Mouse (Mus musculus): ENCODE data around the gene Ywhae.

Gene Ywhae

DNA sequence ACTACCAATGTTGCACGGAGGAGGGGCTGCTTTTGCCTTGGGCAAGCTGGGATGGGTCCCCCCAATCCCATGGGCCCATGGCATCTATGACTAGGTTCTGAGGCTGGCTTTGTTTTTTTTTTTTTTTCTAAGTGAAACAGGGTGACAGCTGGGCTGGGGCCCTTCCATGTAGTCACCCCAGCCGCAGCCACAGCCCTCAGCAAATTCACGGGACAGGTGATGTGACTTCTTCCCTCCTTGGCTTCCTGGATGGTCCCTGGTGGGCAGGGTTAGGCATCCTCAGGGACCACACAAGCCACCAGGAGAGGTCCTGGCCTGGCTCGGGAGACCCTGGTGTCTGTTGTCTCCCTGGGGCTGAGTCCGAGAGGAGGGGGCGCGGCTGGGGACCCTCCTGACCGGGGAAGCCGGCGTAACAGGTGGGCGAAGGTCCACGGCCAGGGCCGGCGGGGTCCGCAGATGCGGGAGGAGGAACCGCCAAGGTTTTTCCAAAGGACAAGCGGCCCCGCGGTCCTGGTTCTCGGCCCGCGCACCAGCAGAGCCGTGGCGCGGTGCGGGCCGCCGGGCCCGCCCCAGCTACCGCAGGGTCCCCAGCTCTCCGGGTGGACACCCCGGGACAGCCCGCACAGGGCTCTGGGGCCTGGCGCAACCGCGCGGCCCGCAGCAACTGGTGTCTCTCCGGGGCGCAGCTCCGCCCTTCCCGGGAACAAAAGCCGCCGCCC, 62.1 kb downstream of the Ywhae start:
- DNase-seq (ENCODE audit: low read depth, low spot score) = no peak

DNA sequence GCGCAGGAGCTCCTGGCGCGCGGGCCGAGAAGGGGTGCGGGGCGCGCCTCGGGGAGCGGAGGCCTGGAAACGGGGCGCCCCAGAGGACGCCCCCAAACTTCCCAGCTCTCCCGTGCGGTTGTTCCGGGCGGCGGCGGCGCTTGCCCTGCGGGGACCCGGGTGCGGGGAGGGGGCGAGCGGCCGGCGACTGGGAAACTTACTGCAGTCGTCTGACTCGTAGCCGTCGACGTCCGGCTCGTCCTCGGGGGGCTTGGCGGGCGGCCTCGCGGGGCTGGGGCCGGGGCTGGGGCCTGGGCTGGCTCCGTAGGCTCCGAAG, 62.6 kb downstream of the Ywhae start:
- DNase-seq (ENCODE audit: low read depth, low spot score) = no peak

DNA sequence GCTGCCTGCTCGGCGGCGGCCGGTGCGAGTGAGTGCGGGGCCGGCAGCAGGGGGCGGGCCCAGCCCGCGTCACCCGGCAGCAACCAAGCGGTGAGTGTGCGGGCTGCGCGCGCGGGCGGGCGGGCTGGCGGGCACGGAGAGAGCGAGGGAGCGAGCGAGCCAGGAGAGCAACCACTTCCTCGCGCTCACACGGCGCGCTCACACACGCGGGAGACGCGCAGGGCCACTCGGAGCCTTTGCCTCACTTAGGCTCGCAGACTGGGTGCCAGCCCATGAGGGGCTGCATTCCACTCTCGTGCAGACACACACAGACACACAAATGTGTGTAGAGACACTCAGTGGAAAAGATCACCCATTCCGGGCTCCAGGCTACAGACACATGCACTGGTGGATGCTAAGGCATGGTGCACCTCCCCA, 63.4 kb downstream of the Ywhae start, which contains the start of gene Doc2b:
Gene Doc2b, minus strand, starts transcription at position 21 of the 417 bp plus-strand sequence.
- DNase-seq (ENCODE audit: low read depth, low spot score) = no peak

DNA sequence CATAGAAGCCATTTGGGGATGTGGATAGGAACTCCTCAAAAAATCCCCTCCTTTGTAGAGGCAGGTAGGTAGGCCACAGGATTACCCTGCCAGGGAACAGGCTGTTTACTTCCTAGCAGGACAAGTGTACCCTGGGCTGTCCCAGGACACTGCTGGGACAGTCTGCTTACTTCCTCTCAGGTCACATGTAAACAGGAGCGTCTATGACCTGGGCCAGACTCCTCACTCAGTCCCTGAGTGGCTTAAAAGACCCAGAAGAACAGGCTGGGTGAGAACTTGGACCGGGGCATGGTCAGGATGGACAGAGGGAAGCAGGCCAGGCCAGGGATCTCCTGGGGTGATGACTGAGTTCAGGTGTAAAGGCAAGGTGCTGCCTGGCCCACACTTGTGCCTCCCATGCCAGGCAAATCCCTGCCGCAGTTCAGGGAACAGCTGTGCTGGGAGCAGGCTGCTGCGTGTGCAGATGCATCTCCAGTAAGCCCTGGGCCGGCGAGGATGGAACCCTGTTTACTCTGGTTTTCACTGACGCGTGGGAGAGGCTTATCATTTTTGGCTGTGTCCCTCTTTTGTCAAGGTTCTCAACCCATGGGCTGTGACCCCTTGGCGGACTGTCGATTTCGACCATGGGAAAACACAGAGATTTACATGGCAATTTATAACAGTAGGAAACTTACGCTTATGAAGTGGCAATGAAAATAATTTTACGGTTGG, 64.0 kb downstream of the Ywhae start:
- DNase-seq (ENCODE audit: low read depth, low spot score) = no peak

DNA sequence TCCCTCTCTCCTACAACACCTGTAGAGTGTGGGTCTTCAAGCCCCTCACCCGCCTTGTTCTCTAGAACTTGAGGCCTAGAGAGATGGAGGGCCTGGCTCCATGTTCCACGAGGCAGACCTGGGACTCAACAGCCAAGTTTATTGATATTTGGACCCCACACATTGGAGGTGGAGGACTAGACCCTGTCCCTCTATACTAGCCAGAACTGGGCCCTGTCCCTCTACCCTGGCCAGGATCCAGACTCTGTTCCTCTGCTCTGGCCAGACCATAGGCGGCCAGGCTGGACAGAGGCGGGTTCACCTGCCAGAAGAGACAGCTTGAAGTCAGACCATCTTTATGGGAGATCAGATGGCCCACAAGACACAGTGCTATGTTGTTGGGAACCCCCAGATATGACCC, 68.7 kb downstream of the Ywhae start:
- DNase-seq (ENCODE audit: low read depth, low spot score) = no peak

DNA sequence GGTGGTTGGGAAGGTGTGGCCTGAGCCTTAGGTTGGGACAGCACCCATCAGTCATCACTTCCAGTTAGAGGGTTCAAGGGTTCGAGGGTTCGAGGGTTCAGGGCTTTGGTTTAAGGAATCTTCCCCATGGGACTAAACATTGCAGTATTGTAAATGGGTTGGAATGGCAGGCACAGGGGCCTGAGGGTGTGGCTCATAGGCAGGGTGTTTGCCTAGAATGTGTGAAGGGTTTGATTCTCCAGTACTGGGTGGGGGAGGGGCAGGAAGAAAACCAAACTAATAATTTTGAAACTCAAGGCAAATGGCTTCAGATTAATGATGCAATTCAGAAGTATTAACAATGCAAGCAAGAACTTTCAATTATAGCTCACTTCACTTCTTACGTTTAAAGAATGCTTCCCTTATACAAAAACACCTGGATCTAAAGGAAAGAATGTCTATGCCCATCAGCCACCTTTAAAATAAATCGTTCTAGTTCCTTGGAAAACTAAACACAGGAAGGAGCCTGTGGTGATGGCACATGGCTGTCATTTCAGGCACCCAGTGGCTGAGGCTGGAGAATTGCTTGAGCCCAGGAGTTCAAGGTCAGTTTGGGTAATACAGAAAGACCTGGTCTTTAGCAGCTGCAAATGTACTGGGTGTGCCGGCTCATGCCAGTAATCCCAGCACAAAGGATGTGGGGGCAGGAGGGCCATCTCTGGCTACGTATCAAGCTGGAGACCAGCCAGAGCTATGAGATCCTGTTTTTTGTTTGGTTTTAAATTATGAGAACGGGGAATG, 69.3 kb downstream of the Ywhae start:
- DNase-seq (ENCODE audit: low read depth, low spot score) = no peak

DNA sequence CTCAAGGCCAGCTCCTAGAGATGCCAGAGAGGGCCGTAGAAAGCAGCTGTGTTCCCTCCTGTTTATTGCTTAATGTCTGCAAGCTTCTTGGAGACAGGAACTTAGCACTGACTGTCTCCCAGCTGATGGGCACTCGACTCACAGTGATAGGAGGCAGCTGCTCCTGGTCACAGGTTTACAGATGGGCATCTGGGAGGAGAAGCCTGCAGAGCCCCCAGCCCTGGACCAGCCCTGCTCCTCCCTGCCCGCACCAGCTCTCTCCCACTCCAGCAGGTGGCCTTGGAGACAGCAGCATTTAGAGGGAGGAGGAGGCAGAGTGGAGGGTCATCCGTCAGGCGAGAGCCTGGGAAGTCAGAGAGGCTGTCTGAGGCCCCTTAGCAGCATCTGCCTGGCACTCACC, 74.8 kb downstream of the Ywhae start:
- no peak for DNase-seq (ENCODE audit: low read depth, low spot score)

DNA sequence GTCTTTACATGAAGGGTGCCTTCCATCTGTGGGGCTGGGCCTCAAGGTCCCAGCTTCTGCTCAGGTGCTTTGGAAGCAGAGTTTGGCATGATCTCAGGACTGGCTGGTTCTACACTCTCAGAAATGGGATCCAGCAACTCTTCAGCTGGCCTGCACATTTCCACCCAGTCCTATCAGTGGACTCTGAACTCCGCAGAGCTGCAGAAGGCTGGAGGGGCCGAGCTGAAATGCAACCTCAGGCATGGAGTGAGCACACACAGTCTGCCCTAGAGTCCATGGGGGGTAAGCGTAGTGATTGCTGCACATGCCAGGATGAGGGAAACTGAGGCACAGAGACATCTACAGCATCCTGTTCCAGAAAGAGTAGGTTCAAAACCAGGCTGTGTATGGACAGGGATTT, 77.9 kb downstream of the Ywhae start:
- no peak for DNase-seq (ENCODE audit: low read depth, low spot score)

DNA sequence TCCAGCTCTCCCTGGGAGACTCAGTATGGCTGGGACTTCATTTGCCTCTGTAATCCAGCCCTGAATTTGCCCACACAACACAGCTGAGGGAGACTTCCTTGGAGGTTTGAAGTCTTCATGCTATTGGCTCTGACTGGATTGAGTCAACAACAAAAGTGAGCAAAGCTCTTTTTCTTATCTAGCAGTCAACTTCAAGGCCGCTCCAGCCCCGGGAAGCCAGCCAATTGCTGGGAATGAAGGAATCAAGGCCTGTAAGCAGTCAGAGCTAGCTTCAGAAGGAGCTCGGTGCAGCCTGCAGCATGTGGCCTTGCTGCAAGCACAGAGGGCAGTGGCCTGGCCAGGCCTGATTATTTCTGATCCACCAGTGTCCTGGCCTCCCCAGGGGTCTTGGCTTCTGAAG, 79.2 kb downstream of the Ywhae start:
- no peak for DNase-seq (ENCODE audit: low read depth, low spot score)

DNA sequence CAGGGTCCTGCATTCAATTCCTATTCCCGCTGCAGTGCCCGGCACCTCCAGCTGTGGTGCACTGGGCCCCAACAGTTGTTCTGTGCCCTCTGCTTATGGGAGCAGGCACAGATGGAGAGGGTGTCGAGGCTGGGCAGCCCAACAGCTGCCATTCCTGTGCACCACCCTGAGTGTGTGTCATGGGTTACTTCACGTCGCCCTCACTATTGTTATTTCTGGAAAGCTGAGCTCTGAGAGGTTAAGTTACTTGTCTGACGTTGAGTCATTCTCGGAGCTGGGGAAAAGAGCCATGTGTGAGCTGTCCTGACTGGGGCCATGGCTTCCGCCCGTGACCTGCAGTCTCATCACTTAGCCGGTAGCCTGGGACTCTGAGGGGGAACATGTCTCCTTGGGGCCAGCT, 80.4 kb downstream of the Ywhae start:
- DNase-seq (ENCODE audit: low read depth, low spot score) = no peak

All from c-Kit-negative CD71-positive TER-119-positive erythroid progenitor cells, embryonic 14.5 days (primary cell).